Mouse (Mus musculus): ENCODE data around the gene Synrg. TPM values are rescaled to one million over a fixed set of nuclear protein-coding genes. Genes with fewer than 3 reads are reported as not detected.
A peak's percentile ranks its signal among the peaks of the same experiment; 100 is the strongest.

Synrg gene
- 8.9 and 11.0 TPM in 2 replicates for polyA plus RNA-seq (2015; fragmentation: Nextera tagmentation; extraction: Ambion mirVana)

- H3K27ac ChIP-seq: peak within 1 kb of the TSS; percentile 74
- peak within 1 kb of the TSS; percentile 59 for H3K4me2 ChIP-seq
- H3K9ac ChIP-seq: peak within 1 kb of the TSS; percentile 51
- WGBS: 1% methylated on average over 59 of the region's 76 CpGs
- no peaks in the 10 kb centered on the region for H3K9me3 ChIP-seq
- ATAC-seq (ENCODE audit: insufficient number of reproducible peaks, low FRiP score, low TSS enrichment, low read depth): peak; percentile 85
- peak within 1 kb of the TSS; percentile 73 for H3K4me3 ChIP-seq
- H3K27me3 ChIP-seq: no peaks in the 10 kb centered on the region
- H3K4me1 ChIP-seq: peaks cover 3% of the 10 kb centered on the region; the same call in 1 of the 2 replicates
- H3K36me3 ChIP-seq: peaks cover 34% of the 10 kb centered on the region
Measured at GRCm38 (mm10) chr11:83963991-83964921, at the start of gene Synrg. TSS of gene Synrg (plus strand) at chr11:83964428.

- Histone ChIP-seq H3K4me2 (no peak overlapping the region), H3K36me3 (no peaks in the 10 kb centered on the region), H3K4me1 (no peaks in the 10 kb centered on the region), H3K27me3 (no peaks in the 10 kb centered on the region), H3K4me3 (no peak overlapping the region), H3K9me3 (no peaks in the 10 kb centered on the region), H3K9ac (no peak overlapping the region), H3K27ac (no peak overlapping the region)
- ATAC-seq (ENCODE audit: insufficient number of reproducible peaks, low FRiP score, low TSS enrichment, low read depth): no peak
- WGBS: 80% methylated on average over 4 of the region's 4 CpGs
Measured at GRCm38 (mm10) chr11:83914501-83914900, 49.7 kb upstream of the Synrg start.

- WGBS: 39% methylated on average over 2 of the region's 2 CpGs
- H3K9ac ChIP-seq: no peak overlapping the region
- no peak for ATAC-seq (ENCODE audit: insufficient number of reproducible peaks, low FRiP score, low TSS enrichment, low read depth)
Measured at GRCm38 (mm10) chr11:83922600-83922999, 41.6 kb upstream of the Synrg start.

GRCm38 (mm10) chr11:83927097-83927496 is 37.1 kb upstream of the Synrg start:
- Histone ChIP-seq H3K4me3 (no peak overlapping the region), H3K9ac (no peak overlapping the region), H3K27me3 (peaks cover 3% of the 10 kb centered on the region; the same call in 1 of the 2 replicates), H3K4me1 (no peaks in the 10 kb centered on the region), H3K36me3 (no peaks in the 10 kb centered on the region), H3K4me2 (no peak overlapping the region), H3K9me3 (no peaks in the 10 kb centered on the region), H3K27ac (no peak overlapping the region)
- 65% methylated on average over 3 of the region's 3 CpGs for WGBS
- ATAC-seq (ENCODE audit: insufficient number of reproducible peaks, low FRiP score, low TSS enrichment, low read depth): no peak

More at GRCm38 (mm10) chr11:83922600-83922999, 41.6 kb upstream of the Synrg start:
- Histone ChIP-seq H3K4me1 (no peaks in the 10 kb centered on the region), H3K4me3 (no peak overlapping the region), H3K27me3 (peaks cover 3% of the 10 kb centered on the region; the same call in 1 of the 2 replicates), H3K36me3 (no peaks in the 10 kb centered on the region), H3K9me3 (no peaks in the 10 kb centered on the region), H3K27ac (no peak overlapping the region), H3K4me2 (no peak overlapping the region)

GRCm38 (mm10) chr11:83932506-83933106 is 31.6 kb upstream of the Synrg start:
- 76% methylated on average over 10 of the region's 10 CpGs for WGBS
- no peak overlapping the region for H3K4me2 ChIP-seq
- ATAC-seq (ENCODE audit: insufficient number of reproducible peaks, low FRiP score, low TSS enrichment, low read depth): no peak

GRCm38 (mm10) chr11:83933376-83933775 is 30.9 kb upstream of the Synrg start:
- Histone ChIP-seq H3K9ac (no peak overlapping the region), H3K27ac (no peak overlapping the region), H3K9me3 (no peaks in the 10 kb centered on the region), H3K4me2 (no peak overlapping the region), H3K4me1 (no peaks in the 10 kb centered on the region), H3K36me3 (no peaks in the 10 kb centered on the region), H3K27me3 (0 out of 2 replicates have a peak, but pooled peaks cover 4% of the 10 kb centered on the region), H3K4me3 (no peak overlapping the region)
- ATAC-seq (ENCODE audit: insufficient number of reproducible peaks, low FRiP score, low TSS enrichment, low read depth): no peak
- whole genome bisulfite sequencing: 82% methylated on average over 4 of the region's 4 CpGs

More at GRCm38 (mm10) chr11:83932506-83933106, 31.6 kb upstream of the Synrg start:
- H3K27me3 ChIP-seq: 0 out of 2 replicates have a peak, but pooled peaks cover 4% of the 10 kb centered on the region
- H3K4me3 ChIP-seq: no peak overlapping the region
- no peaks in the 10 kb centered on the region for H3K4me1 ChIP-seq
- H3K36me3 ChIP-seq: no peaks in the 10 kb centered on the region
- no peak overlapping the region for H3K27ac ChIP-seq
- H3K9me3 ChIP-seq: no peaks in the 10 kb centered on the region
- H3K9ac ChIP-seq: no peak overlapping the region

GRCm38 (mm10) chr11:83935986-83936665 is 28.1 kb upstream of the Synrg start:
- no peak for ATAC-seq (ENCODE audit: insufficient number of reproducible peaks, low FRiP score, low TSS enrichment, low read depth)
- H3K4me3 ChIP-seq: no peak overlapping the region
- WGBS: 27% methylated on average over 7 of the region's 7 CpGs
- no peaks in the 10 kb centered on the region for H3K9me3 ChIP-seq
- no peak overlapping the region for H3K27ac ChIP-seq
- H3K36me3 ChIP-seq: no peaks in the 10 kb centered on the region
- 0 out of 2 replicates have a peak, but pooled peaks cover 7% of the 10 kb centered on the region for H3K27me3 ChIP-seq
- H3K4me1 ChIP-seq: no peaks in the 10 kb centered on the region
- no peak overlapping the region for H3K4me2 ChIP-seq
- H3K9ac ChIP-seq: no peak overlapping the region

GRCm38 (mm10) chr11:83938556-83938955 is 25.7 kb upstream of the Synrg start:
- WGBS: 68% methylated on average over 8 of the region's 8 CpGs
- Histone ChIP-seq H3K4me3 (no peak overlapping the region), H3K27me3 (0 out of 2 replicates have a peak, but pooled peaks cover 7% of the 10 kb centered on the region), H3K9ac (no peak overlapping the region), H3K9me3 (no peaks in the 10 kb centered on the region), H3K36me3 (no peaks in the 10 kb centered on the region), H3K4me2 (no peak overlapping the region), H3K27ac (no peak overlapping the region), H3K4me1 (no peaks in the 10 kb centered on the region)
- ATAC-seq (ENCODE audit: insufficient number of reproducible peaks, low FRiP score, low TSS enrichment, low read depth): no peak

- peak; percentile 81; the same call in 1 of the 2 replicates for ATAC-seq (ENCODE audit: insufficient number of reproducible peaks, low FRiP score, low TSS enrichment, low read depth)
- Histone ChIP-seq H3K36me3 (peaks cover 32% of the 10 kb centered on the region), H3K27ac (peak within 1 kb of the TSS; percentile 87), H3K4me2 (peak within 1 kb of the TSS; percentile 48), H3K9ac (peak within 1 kb of the TSS; percentile 81), H3K4me3 (peak within 1 kb of the TSS; percentile 83), H3K4me1 (no peaks in the 10 kb centered on the region), H3K9me3 (no peaks in the 10 kb centered on the region), H3K27me3 (0 out of 2 replicates have a peak, but pooled peaks cover 6% of the 10 kb centered on the region)
- under 1% methylated on average over 49 of the region's 49 CpGs for WGBS
Measured at GRCm38 (mm10) chr11:83941950-83942840, 22.0 kb upstream of the Synrg start, which contains the start of gene Ddx52. TSS of gene Ddx52 (plus strand) at chr11:83942062.

GRCm38 (mm10) chr11:83956822-83957221 is 7.4 kb upstream of the Synrg start:
- Histone ChIP-seq H3K36me3 (peaks cover 90% of the 10 kb centered on the region), H3K4me3 (no peak overlapping the region), H3K9me3 (no peaks in the 10 kb centered on the region), H3K4me2 (no peak overlapping the region), H3K27ac (no peak overlapping the region), H3K4me1 (no peaks in the 10 kb centered on the region), H3K27me3 (no peaks in the 10 kb centered on the region), H3K9ac (no peak overlapping the region)
- 93% methylated on average over 2 of the region's 2 CpGs for WGBS
- no peak for ATAC-seq (ENCODE audit: insufficient number of reproducible peaks, low FRiP score, low TSS enrichment, low read depth)

GRCm38 (mm10) chr11:83961983-83962382 is 2.2 kb upstream of the Synrg start:
- H3K9ac ChIP-seq: no peak overlapping the region
- H3K9me3 ChIP-seq: no peaks in the 10 kb centered on the region
- no peaks in the 10 kb centered on the region for H3K27me3 ChIP-seq
- H3K36me3 ChIP-seq: peaks cover 51% of the 10 kb centered on the region
- H3K4me3 ChIP-seq: no peak overlapping the region
- ATAC-seq (ENCODE audit: insufficient number of reproducible peaks, low FRiP score, low TSS enrichment, low read depth): no peak
- H3K4me2 ChIP-seq: no peak overlapping the region
- H3K4me1 ChIP-seq: peaks cover 3% of the 10 kb centered on the region; the same call in 1 of the 2 replicates
- H3K27ac ChIP-seq: no peak overlapping the region
- 85% methylated on average over 3 of the region's 3 CpGs for WGBS
